Mouse (Mus musculus) lung, embryonic 15.5 days (tissue): ENCODE measurements around the gene Urod. TPM values are rescaled to one million over a fixed set of nuclear protein-coding genes. Genes with fewer than 3 reads are reported as not detected.

Experiments used
- ATAC-seq: fragments of 200-750 bp; cut with Nextera tagmentation; 2 replicates; pipeline ENCODE4 v1.8.0; 2017; ENCODE audit warnings: moderate number of reproducible peaks, borderline replicate concordance; ENCODE audit not compliant: low FRiP score, low TSS enrichment; ENCODE audit errors: extremely low read depth
- H3K27ac ChIP-seq: fragments of 300-500 bp; sonication (generic); 2 replicates; pipeline ENCODE4 v1.5.1; 2015; ENCODE audit warnings: moderate library complexity, mild to moderate bottlenecking, inconsistent platforms
- H3K27me3 ChIP-seq: fragments of 300-500 bp; sonication (generic); 2 replicates; pipeline ENCODE4 v1.6.1; 2015; ENCODE audit warnings: inconsistent platforms
- H3K36me3 ChIP-seq: fragments of 300-500 bp; sonication (generic); 2 replicates; pipeline ENCODE4 v1.6.1; 2015; ENCODE audit warnings: inconsistent platforms
- H3K4me1 ChIP-seq: fragments of 300-500 bp; sonication (generic); 2 replicates; pipeline ENCODE4 v1.6.1; 2015; ENCODE audit warnings: inconsistent platforms
- H3K4me2 ChIP-seq: fragments of 300-500 bp; sonication (generic); 2 replicates; pipeline ENCODE4 v1.6.1; 2015; ENCODE audit warnings: inconsistent platforms, mild to moderate bottlenecking, moderate library complexity
- H3K4me3 ChIP-seq: fragments of 300-500 bp; sonication (generic); 2 replicates; pipeline ENCODE4 v1.5.1; 2015; ENCODE audit warnings: mild to moderate bottlenecking, inconsistent platforms
- H3K9ac ChIP-seq: fragments of 300-500 bp; sonication (generic); 2 replicates; pipeline ENCODE4 v1.6.1; 2015; ENCODE audit warnings: inconsistent platforms
- H3K9me3 ChIP-seq: fragments of 300-500 bp; sonication (generic); 2 replicates; pipeline ENCODE4 v1.6.1; 2016; ENCODE audit warnings: inconsistent platforms
- WGBS: fragments of 180-500 bp; shearing (Covaris S2); methylation state at CpG from one replicate; pipeline ENCODE4 v1.1.7; 2015; 5-methylcytosine and 5-hydroxymethylcytosine counted together
- polyA plus RNA-seq: library from polyadenylated mRNA; unstranded; fragments of >200 nt; fragmentation: Nextera tagmentation; extraction: Ambion mirVana; gene quantifications from 2 replicates; pipeline ENCODE4 v1.2.1, GENCODE M21; 2015

Urod gene
- polyA plus RNA-seq, 1 experiment from 2014 or later, result 103 TPM

DNA sequence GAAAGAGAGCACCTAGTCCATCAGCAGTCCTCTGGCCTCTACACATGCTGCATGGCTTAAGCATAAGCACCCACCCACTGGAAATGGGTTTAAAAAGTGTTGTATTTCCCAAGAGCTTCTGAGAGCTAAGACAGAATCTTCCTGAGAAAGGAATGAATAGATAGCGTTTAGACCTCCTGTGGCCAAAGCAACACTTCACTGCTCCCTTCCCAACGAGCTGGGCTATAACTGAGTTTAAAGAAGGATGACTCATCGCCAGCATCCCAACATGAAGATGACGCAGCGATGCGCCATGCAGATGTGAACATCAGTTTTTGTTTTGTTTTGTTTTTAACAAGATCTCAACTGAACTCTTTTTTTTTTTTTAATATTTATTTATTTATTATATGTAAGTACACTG is 19.4 kb upstream of the Urod start:
- 78% methylated on average over 6 of the region's 6 CpGs for WGBS
- Histone ChIP-seq H3K9ac (no peak overlapping the region), H3K4me2 (no peak overlapping the region), H3K4me3 (no peak overlapping the region), H3K27ac (no peak overlapping the region), H3K9me3 (no peaks in the 10 kb centered on the region), H3K27me3 (no peaks in the 10 kb centered on the region), H3K4me1 (0 out of 2 replicates have a peak, but pooled peaks cover under 1% of the 10 kb centered on the region), H3K36me3 (no peaks in the 10 kb centered on the region)
- no peak for ATAC-seq

DNA sequence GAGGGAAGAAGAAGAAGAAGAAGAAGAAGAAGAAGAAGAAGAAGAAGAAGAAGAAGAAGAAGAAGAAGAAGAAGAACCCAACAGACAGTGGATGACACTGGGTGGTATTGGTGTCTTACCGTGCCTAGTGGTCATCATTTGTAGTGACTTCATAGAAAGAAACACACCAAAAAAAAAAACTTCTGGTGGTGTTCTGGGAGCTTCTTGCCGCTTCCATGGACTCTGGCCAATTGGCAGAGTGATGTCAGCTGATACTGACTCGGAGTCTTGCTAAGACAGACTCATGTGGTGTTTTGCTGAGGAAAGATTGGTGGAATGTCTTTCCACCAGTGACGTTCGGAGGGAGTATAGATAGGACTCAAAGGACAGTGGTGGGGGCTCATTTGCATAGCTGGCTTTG is 16.0 kb upstream of the Urod start:
- no peak overlapping the region for H3K27ac ChIP-seq
- H3K36me3 ChIP-seq, result no peaks in the 10 kb centered on the region
- ATAC-seq, result no peak

DNA sequence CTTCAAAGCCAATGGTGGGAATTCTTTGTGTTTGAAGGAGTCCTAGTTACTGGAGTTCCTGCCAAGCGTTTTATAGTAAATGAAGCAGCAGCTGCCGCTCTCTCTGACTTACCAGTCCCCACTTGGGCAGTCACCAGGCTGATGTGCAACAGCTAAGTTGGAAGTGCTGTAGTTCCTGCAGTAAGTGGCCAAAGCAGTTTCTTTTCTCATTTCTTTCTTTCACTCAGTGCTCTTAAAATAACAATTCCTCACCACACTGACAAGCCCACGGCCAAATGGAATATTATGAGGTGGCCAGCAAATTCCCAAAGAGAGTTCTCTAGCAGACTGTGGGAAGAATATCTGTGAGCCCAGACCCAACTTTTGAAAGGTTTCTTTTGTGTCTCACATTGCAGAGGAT is 12.8 kb upstream of the Urod start:
- 57% methylated on average over 3 of the region's 3 CpGs for WGBS
- Histone ChIP-seq H3K4me2 (no peak overlapping the region), H3K27me3 (no peaks in the 10 kb centered on the region), H3K36me3 (peaks cover 10% of the 10 kb centered on the region; the same call in 1 of the 2 replicates), H3K9ac (no peak overlapping the region), H3K4me3 (no peak overlapping the region), H3K27ac (no peak overlapping the region), H3K9me3 (no peaks in the 10 kb centered on the region), H3K4me1 (no peaks in the 10 kb centered on the region)
- ATAC-seq, result no peak

More for the DNA sequence above, 16.0 kb upstream of the Urod start:
- Histone ChIP-seq H3K4me3 (no peak overlapping the region), H3K4me2 (no peak overlapping the region), H3K4me1 (no peaks in the 10 kb centered on the region), H3K9ac (no peak overlapping the region), H3K27me3 (no peaks in the 10 kb centered on the region), H3K9me3 (no peaks in the 10 kb centered on the region)
- 74% methylated on average over 5 of the region's 5 CpGs for WGBS

DNA sequence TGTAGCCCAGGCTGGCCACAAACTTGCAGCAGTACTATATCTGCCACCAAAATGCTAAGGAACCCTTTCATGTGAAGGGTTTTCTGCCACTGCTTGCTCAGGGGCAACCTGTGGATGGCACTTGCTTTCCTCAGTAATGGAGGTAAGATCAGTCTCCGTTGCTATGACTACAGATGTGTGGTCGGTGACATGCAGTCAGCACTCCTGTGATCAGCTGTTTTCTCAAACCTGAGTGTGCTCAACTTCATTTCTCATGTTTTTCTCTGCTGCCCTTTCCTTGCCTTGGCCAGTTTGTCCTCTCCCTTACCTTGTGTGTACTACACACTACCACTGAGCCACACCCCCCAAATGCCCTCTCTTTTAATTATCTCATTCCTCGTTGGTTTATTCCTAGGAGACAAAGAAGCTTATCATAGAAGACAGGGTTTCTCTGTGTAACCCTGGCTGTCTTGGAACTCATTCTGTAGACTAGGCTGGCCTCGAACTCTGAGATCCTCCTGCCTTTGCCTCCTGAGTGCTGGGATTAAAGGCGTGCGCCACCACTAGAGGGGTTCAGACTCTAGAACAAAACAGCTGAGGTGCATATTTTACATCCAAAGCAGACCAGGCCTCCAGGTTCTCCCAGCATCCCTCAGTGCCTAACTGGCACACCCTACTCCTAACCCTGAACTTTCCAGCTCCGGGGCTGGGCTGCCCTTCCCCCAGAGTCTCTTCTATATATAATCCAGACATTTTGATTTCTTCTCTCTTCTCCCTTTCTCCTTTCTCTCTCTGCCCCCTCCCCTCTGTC is 11.6 kb upstream of the Urod start:
- H3K9me3 ChIP-seq, result no peaks in the 10 kb centered on the region
- peaks cover 10% of the 10 kb centered on the region; the same call in 1 of the 2 replicates for H3K36me3 ChIP-seq
- H3K4me1 ChIP-seq, result no peaks in the 10 kb centered on the region
- H3K9ac ChIP-seq, result no peak overlapping the region
- no peak for ATAC-seq
- WGBS, result 70% methylated on average over 7 of the region's 7 CpGs
- no peak overlapping the region for H3K4me3 ChIP-seq
- H3K4me2 ChIP-seq, result no peak overlapping the region
- H3K27me3 ChIP-seq, result no peaks in the 10 kb centered on the region
- no peak overlapping the region for H3K27ac ChIP-seq

DNA sequence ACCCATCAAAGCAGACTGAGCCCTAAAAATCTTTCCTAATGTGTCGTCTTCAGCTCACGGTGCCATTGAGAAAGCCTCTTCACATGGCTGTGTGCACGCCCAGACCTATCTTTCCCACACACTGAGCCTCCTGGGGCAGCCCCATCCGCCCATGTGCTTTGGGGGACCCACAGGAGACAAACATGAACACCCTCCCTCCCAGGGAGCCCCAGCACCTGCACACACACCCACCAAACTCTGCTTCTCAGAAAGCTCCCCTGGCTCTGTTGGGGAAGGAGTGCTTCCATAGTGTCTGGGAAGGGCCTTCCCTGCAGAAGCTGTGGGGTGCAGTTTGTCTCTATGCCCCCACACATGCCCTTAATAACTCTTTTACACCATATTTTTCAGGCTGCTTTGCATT is 10.4 kb upstream of the Urod start:
- Histone ChIP-seq H3K27me3 (no peaks in the 10 kb centered on the region), H3K4me1 (no peaks in the 10 kb centered on the region), H3K27ac (no peak overlapping the region), H3K4me3 (no peak overlapping the region), H3K4me2 (no peak overlapping the region), H3K9ac (no peak overlapping the region), H3K9me3 (no peaks in the 10 kb centered on the region), H3K36me3 (peaks cover 14% of the 10 kb centered on the region; the same call in 1 of the 2 replicates)
- ATAC-seq, result no peak
- WGBS, result 73% methylated on average over 4 of the region's 4 CpGs

DNA sequence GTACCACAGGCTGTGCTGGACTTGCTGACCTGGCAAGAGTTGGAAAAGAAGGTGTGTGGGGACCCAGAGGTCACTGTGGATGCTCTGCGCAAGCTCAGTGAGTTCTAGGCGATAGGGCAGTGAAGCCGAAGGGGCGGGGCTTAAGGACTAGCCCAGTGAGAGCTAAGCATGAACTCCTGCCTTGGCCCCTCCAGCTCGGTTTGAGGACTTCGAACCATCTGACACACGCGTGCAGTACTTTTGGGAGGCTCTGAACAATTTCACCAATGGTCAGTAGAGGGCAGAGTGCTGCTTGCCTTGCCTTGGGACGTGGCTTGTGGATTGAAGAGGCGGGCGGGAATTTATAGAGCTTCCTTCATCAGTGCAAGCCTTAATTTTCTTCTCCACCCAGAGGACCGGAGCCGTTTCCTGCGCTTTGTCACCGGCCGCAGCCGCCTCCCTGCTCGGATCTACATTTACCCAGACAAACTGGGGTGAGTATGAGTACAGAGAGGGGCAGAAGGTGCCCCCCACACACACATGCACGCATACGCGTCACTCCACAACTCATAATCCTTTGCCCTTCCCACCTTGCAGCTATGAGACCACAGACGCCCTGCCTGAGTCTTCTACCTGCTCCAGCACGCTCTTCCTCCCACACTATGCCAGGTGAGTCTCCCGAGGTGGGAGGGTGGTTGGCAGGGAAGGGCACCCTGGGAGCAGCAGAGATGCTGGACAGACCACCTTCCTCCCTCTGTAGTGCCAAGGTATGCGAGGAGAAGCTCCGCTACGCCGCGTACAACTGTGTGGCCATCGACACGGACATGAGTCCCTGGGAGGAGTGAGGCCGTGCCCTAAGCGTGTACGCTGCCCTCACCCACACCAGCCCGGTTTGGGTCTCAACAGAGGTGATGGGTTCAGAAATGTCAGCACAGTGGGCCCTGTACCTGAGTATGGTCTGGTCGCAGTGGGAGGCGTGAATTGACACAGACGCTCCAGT is 8.6 kb upstream of the Urod start:
- H3K4me1 ChIP-seq, result no peaks in the 10 kb centered on the region
- no peak overlapping the region for H3K9ac ChIP-seq
- no peaks in the 10 kb centered on the region for H3K27me3 ChIP-seq
- no peaks in the 10 kb centered on the region for H3K9me3 ChIP-seq
- no peak overlapping the region for H3K4me3 ChIP-seq
- H3K36me3 ChIP-seq, result peaks cover 28% of the 10 kb centered on the region; the same call in 1 of the 2 replicates
- H3K27ac ChIP-seq, result no peak overlapping the region
- 54% methylated on average over 38 of the region's 38 CpGs for WGBS
- no peak overlapping the region for H3K4me2 ChIP-seq
- peak; percentile 60; the same call in 1 of the 2 replicates for ATAC-seq

DNA sequence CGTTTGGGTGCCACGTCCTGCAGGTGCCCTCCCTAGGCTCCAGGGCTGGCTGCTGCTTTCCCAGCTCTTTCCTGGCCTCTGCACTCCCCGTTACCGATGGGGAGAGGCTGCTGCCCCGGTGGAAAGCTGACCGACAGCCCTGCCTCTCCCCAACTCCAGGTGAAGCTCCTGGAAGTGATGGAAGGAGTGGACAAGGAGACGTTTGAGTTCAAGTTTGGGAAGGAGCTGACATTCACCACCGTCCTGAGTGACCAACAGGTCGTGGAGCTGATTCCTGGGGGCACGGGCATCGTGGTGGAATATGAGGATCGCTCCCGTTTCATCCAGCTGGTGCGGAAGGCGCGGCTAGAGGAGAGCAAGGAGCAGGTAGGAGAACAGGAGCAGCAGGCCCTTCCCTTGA is 7.7 kb upstream of the Urod start:
- 88% methylated on average over 16 of the region's 16 CpGs for WGBS
- Histone ChIP-seq H3K36me3 (peaks cover 28% of the 10 kb centered on the region; the same call in 1 of the 2 replicates), H3K4me2 (no peak overlapping the region), H3K9me3 (no peaks in the 10 kb centered on the region), H3K4me3 (no peak overlapping the region), H3K27ac (no peak overlapping the region), H3K9ac (no peak overlapping the region), H3K27me3 (no peaks in the 10 kb centered on the region), H3K4me1 (no peaks in the 10 kb centered on the region)
- no peak for ATAC-seq

DNA sequence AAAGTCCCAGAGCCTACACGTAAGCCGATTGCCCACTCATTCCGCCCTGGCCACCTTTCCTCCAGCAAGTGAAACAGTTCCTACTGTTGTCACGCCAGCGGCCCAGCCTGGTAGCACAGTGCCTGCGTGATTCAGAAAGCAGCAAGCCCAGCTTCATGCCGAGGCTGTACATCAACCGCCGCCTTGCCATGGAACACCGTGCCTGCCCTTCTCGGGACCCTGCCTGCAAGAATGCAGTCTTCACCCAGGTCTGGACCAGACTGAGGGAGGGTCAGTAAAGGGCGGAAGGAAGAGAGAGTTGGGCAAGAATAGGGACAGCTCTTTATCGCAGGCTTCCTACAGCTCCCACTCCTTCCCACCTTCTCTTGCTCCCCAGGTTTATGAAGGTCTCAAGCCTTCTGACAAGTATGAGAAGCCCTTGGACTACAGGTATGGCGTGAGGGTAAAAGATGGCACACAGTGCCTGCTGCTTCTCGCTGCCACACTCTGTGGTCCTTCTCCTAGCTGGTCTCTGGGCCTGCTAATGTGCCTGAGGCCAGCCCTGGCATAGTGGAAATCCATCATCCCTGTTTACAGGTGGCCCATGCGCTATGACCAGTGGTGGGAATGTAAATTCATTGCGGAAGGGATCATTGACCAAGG is 5.4 kb upstream of the Urod start:
- ATAC-seq, result no peak
- no peaks in the 10 kb centered on the region for H3K27me3 ChIP-seq
- H3K4me1 ChIP-seq, result peaks cover 12% of the 10 kb centered on the region
- no peak overlapping the region for H3K4me3 ChIP-seq
- 88% methylated on average over 17 of the region's 17 CpGs for WGBS
- H3K36me3 ChIP-seq, result peaks cover 28% of the 10 kb centered on the region; the same call in 1 of the 2 replicates
- H3K4me2 ChIP-seq, result no peak overlapping the region
- no peaks in the 10 kb centered on the region for H3K9me3 ChIP-seq
- H3K27ac ChIP-seq, result no peak overlapping the region
- no peak overlapping the region for H3K9ac ChIP-seq

DNA sequence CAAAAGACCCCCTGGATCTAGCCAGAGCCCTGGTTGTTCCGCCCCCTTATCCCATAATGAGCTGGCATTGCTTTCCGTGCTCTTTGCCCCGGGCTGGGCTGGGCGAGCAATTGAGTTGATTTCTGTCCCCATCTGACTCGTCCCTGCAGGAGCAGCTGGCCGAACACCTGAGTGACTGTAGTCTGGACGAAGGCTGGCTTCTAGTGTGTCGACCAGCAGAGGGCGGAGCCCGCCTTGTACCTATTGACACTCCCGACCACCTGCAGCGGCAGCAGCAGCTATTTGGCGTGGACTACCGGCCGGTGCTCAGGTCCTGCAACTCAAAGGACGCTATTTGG is 1.6 kb upstream of the Urod start:
- no peak for ATAC-seq
- Histone ChIP-seq H3K4me3 (peak overlapping the region; percentile 99), H3K27ac (peak overlapping the region; percentile 69), H3K36me3 (peaks cover 18% of the 10 kb centered on the region; the same call in 1 of the 2 replicates), H3K4me1 (peaks cover 25% of the 10 kb centered on the region), H3K27me3 (no peaks in the 10 kb centered on the region), H3K4me2 (peak overlapping the region; percentile 98), H3K9ac (peak overlapping the region; percentile 88), H3K9me3 (no peaks in the 10 kb centered on the region)
- WGBS, result 0% methylated on average over 16 of the region's 16 CpGs

DNA sequence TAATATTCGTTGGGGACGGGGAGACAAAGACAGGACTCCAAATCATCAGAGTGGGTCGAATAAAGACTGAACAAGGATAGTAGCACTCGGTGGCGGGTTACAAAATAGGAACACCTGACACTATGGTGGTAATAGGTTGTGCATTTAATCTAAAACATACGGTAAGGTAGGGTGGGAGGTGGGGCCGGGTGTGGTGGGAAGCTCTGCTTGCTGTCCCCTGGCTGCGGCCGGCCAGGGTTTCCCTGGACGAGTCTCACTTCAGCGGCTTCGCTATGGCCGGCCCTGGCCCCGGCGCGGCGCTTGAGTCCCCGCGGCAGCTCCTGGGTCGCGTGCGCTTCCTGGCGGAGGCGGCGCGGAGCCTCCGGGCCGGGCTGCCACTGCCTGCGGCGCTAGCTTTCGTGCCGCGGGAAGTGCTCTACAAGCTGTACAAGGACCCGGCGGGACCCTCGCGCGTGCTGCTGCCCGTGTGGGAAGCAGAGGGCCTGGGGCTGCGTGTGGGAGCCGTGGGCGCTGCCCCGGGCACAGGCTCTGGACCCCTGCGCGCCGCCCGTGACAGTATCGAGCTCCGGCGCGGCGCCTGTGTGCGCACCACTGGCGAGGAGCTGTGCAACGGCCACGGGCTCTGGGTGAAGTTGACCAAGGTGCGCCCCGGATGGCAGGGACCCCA is 1.1 kb upstream of the Urod start, which contains the start of gene Hectd3:
Gene Hectd3, plus strand, starts transcription at position 187 of the 667 bp plus-strand sequence.
- peak within 1 kb of the TSS; percentile 98 for H3K4me2 ChIP-seq
- peak within 1 kb of the TSS; percentile 99 for H3K4me3 ChIP-seq
- peak within 1 kb of the TSS; percentile 88 for H3K9ac ChIP-seq
- under 1% methylated on average over 45 of the region's 58 CpGs for WGBS
- no peaks in the 10 kb centered on the region for H3K9me3 ChIP-seq
- ATAC-seq, result peak; percentile 39; the same call in 1 of the 2 replicates
- H3K4me1 ChIP-seq, result peaks cover 25% of the 10 kb centered on the region
- H3K27ac ChIP-seq, result peak within 1 kb of the TSS; percentile 69
- H3K27me3 ChIP-seq, result no peaks in the 10 kb centered on the region
- H3K36me3 ChIP-seq, result peaks cover 19% of the 10 kb centered on the region

DNA sequence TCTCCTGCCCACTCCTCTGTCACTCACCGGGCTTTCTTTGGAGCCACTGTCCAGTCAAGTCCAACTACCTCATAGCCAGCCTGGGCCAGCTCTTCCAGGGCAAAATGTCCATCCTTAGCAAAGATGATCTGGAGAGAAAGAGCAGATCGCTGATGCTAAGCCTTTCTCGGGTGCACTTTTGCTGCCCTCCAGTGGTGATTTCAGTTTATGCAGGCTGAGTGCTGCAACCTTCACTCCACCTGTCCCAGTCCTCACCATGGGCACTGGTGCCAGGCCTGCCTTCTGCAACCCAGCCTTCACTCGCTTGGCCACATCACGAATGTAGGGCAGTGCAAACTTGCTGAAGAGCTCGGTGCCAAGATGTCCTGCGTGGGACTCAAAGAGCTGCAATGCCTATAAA is 2.8 kb downstream of the Urod start:
- ATAC-seq, result no peak
- Histone ChIP-seq H3K27ac (no peak overlapping the region), H3K9ac (no peak overlapping the region), H3K9me3 (no peaks in the 10 kb centered on the region), H3K4me2 (no peak overlapping the region), H3K4me1 (peaks cover 22% of the 10 kb centered on the region), H3K27me3 (no peaks in the 10 kb centered on the region), H3K36me3 (peaks cover 8% of the 10 kb centered on the region; the same call in 1 of the 2 replicates), H3K4me3 (no peak overlapping the region)
- 7% methylated on average over 7 of the region's 7 CpGs for WGBS
